Mouse (Mus musculus): Measurements from ENCODE around the gene B4galnt1. TPM values are rescaled to one million over a fixed set of nuclear protein-coding genes. Genes with fewer than 3 reads are reported as not detected.
"Not testable (repeated sequence)": the region's sequence is repeated elsewhere in the genome, so short reads cannot be mapped to it uniquely, and the experiment has no call there.

Gene B4galnt1
- polyA plus RNA-seq, 1 experiment from 2014 or later = 7.7 TPM

DNA sequence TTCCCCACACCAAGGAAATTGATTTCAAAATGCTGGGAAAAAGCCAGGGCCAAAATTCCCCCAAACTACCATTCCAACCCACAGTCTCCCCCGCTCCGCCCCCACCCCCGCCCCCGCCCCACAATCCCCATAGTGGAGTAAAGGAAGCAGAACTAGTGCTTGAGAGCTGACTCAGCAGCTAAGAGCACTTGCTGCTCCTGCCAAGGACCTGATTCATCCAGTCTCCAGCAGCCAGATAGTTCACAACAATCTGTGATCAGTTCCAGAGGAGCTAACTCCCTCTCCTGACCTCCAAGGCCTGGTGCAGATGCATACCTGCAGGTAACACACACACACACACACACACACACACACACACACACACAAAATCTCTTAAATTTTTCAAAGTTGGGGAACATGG, 35.6 kb upstream of the B4galnt1 start:
- no peaks in the 10 kb centered on the region for H3K9me3 ChIP-seq (replicated peaks)
- H3K27ac ChIP-seq = no peak overlapping the region
- no peak for ATAC-seq (replicated peaks; ENCODE audit: low FRiP score)
- H3K4me1 ChIP-seq = no peaks in the 10 kb centered on the region
- no peaks in the 10 kb centered on the region for H3K36me3 ChIP-seq
- H3K4me2 ChIP-seq = no peak overlapping the region
- WGBS = 67% methylated on average over 4 of the region's 4 CpGs
- H3K27me3 ChIP-seq = no peaks in the 10 kb centered on the region
- no peak overlapping the region for H3K4me3 ChIP-seq (replicated peaks)
- no peak overlapping the region for H3K9ac ChIP-seq

DNA sequence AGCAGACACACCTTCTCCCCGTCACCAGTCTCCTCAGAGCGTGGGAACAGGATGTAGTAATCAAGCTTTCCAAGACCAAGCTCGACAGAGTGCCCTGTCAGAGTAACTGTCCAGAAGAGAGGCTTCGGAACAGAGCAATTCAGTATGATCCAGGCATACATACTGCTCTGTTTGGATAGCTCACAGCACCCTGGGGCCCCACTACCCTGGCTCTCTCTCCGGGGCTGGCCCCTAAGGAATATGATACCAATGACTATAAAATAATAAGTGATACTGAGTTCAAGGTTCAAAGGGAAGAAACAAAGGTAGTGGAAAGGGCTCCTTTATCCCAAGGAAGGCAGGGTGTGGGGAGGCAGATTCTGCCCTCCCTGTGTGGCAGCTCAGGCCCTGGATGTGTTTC, 32.6 kb upstream of the B4galnt1 start:
- no peaks in the 10 kb centered on the region for H3K9me3 ChIP-seq (replicated peaks)
- no peak overlapping the region for H3K4me2 ChIP-seq
- ATAC-seq (replicated peaks; ENCODE audit: low FRiP score) = no peak
- WGBS = 52% methylated on average over 5 of the region's 5 CpGs
- no peaks in the 10 kb centered on the region for H3K27me3 ChIP-seq
- H3K4me1 ChIP-seq = no peaks in the 10 kb centered on the region
- no peaks in the 10 kb centered on the region for H3K36me3 ChIP-seq
- no peak overlapping the region for H3K4me3 ChIP-seq (replicated peaks)
- no peak overlapping the region for H3K9ac ChIP-seq
- H3K27ac ChIP-seq = no peak overlapping the region

DNA sequence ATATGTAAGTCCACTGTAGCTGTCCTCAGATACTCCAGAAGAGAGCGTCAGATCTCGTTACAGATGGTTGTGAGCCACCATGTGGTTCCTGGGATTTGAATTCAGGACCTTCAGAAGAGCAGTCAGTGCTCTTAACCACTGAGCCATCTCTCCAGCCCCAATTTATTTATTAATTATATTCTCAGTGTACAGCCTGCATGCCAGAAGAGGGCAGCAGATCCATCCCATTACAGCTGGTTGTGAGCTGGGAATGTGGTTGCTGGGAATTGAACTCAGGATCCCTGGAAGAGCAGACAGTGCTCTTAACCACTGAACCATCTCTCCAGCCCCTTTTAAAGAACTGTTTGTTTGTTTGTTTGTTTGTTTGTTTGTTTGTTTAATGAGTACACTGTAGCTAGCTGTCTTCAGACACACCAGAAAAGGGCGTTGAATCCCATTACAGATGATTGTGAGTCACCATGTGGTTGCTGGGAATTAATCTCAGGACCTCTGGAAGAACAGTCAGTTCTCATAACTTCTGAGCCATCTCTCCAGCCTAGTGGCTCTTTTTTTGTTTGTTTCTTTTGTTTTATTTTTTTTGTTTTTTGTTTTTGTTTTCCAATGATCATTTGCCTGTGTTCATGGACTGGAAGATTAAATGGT, 30.5 kb upstream of the B4galnt1 start:
- H3K27me3 ChIP-seq; ATAC-seq (replicated peaks; ENCODE audit: low FRiP score); H3K9ac ChIP-seq; H3K9me3 ChIP-seq (replicated peaks); H3K4me3 ChIP-seq (replicated peaks); H3K36me3 ChIP-seq; H3K4me1 ChIP-seq; H3K27ac ChIP-seq; H3K4me2 ChIP-seq: not testable (repeated sequence)
- 84% methylated on average over 3 of the region's 3 CpGs for WGBS

DNA sequence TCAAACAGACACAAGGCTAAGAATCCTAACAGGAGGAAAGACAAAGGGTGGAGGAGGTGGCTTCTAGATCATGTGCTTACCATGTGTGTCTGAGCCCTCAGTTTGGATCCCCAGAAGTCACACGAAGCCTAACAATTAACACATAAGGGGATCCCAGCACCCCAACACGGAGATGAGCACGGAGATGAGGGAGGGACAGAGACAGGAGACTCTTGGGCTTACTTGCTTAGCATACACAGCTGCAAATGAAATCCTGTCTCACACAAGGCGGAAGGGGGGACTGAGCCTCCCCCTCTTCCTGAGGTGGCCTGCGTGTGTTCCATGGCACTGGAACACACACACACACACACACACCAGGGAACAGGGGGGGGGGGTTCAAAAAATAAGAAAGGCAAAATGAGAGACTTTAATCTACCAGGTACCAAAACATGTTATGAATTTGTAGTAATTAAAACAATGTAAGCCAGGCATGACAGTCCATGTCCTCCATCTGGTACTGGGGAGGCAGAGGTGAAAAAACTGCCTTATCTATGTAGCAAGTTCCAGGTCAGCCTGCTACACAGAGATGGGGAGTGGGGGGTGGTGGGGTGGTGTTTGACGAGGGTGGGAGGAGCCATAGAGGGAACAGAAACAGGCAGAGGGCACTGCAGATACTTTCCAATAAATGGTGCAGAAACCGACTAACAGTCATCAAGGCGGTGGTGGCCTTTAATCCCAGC, 29.7 kb upstream of the B4galnt1 start:
- no peaks in the 10 kb centered on the region for H3K4me1 ChIP-seq
- no peaks in the 10 kb centered on the region for H3K27me3 ChIP-seq
- H3K9me3 ChIP-seq (replicated peaks) = no peaks in the 10 kb centered on the region
- no peak overlapping the region for H3K4me2 ChIP-seq
- H3K27ac ChIP-seq = no peak overlapping the region
- H3K4me3 ChIP-seq (replicated peaks) = no peak overlapping the region
- no peak overlapping the region for H3K9ac ChIP-seq
- no peaks in the 10 kb centered on the region for H3K36me3 ChIP-seq
- ATAC-seq (replicated peaks; ENCODE audit: low FRiP score) = no peak
- 59% methylated on average over 8 of the region's 8 CpGs for WGBS

DNA sequence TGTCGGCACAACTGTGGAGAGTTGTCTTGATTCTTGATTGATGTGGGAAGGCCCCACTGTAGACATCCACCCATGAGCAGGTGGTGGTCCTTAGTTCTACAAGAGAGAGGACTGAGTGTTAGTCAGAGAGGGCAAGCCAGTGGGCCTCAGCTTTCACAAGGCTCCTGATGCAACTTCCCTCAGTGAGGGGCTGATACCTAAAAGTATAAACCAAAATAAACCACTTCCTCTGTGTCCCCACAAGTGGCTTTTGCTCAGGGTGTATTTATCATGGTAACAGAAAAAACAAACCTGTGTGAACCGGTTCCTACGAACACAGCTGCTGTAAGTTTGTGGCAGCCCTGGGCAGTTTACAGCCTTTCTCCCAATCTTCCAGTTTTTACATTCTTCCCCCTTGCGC, 28.5 kb upstream of the B4galnt1 start:
- Histone ChIP-seq H3K36me3 (no peaks in the 10 kb centered on the region), H3K4me3 (replicated peaks) (no peak overlapping the region), H3K9me3 (replicated peaks) (no peaks in the 10 kb centered on the region), H3K4me1 (no peaks in the 10 kb centered on the region), H3K4me2 (no peak overlapping the region), H3K27ac (no peak overlapping the region), H3K9ac (no peak overlapping the region), H3K27me3 (no peaks in the 10 kb centered on the region)
- 84% methylated on average over 4 of the region's 4 CpGs for WGBS
- ATAC-seq (replicated peaks; ENCODE audit: low FRiP score) = no peak

DNA sequence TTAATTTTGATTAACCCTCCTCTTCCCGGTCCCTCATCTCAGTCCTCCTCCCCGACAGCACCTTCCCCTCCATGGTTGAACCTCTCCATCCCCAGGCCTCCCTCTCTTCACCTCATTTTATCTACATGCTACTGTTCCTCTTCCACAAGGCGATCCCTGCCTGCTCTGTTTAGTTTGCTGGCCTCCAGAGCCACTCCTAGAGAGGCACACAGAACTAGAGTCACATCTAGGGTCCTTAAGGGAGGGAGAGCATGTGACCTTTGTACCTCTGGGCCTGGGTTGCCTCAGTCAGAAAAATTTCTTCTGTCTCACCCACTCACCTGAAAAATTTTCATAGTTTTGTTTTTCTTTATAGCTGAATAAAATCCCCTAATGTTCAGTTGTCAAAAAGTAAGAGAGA, 27.1 kb upstream of the B4galnt1 start:
- 81% methylated on average over 3 of the region's 3 CpGs for WGBS
- Histone ChIP-seq H3K27me3 (no peaks in the 10 kb centered on the region), H3K27ac (no peak overlapping the region), H3K4me1 (no peaks in the 10 kb centered on the region), H3K9ac (no peak overlapping the region), H3K36me3 (no peaks in the 10 kb centered on the region), H3K4me2 (no peak overlapping the region), H3K4me3 (replicated peaks) (no peak overlapping the region), H3K9me3 (replicated peaks) (no peaks in the 10 kb centered on the region)
- no peak for ATAC-seq (replicated peaks; ENCODE audit: low FRiP score)

DNA sequence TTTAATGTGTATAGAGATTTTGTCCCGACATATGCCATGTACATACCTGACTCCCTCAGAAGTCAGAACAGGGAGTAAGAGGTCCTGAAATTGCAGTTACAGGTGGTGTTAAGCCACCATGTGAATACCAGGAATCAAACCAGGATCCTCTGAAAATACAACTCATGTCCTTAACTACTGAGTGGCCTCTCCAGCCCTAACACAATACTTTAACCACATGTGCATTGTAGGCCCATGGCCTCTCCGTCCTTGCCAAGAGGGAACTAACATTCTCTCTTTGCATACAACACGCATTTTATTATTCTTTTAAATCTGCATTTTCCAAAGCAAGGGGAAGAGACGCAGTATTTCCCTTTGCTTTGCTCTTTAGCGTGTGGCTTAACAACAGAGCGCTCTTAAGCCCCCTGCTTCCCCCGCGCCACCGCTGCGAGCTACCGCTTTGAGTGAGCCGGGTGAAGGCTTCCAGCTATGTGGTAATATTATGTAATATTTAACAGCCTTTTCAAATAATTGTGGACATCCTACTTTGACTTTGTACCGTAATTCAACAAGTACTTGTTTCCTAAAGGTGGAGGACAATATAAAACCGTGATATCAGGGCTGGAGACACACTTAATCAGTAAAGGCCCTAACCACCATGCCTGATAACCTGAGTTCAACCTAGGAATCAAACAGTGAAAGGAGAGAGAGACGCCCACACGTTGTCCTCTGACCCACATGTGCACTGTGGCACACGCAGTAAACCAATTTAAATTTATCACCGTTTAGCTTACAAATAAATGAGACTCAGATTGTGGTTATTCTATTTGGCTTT, 26.5 kb upstream of the B4galnt1 start:
- no peak overlapping the region for H3K27ac ChIP-seq
- ATAC-seq (replicated peaks; ENCODE audit: low FRiP score) = no peak
- 81% methylated on average over 18 of the region's 18 CpGs for WGBS
- no peaks in the 10 kb centered on the region for H3K27me3 ChIP-seq
- H3K36me3 ChIP-seq = no peaks in the 10 kb centered on the region
- H3K4me3 ChIP-seq (replicated peaks) = no peak overlapping the region
- no peaks in the 10 kb centered on the region for H3K9me3 ChIP-seq (replicated peaks)
- H3K4me1 ChIP-seq = no peaks in the 10 kb centered on the region
- no peak overlapping the region for H3K4me2 ChIP-seq
- H3K9ac ChIP-seq = no peak overlapping the region

DNA sequence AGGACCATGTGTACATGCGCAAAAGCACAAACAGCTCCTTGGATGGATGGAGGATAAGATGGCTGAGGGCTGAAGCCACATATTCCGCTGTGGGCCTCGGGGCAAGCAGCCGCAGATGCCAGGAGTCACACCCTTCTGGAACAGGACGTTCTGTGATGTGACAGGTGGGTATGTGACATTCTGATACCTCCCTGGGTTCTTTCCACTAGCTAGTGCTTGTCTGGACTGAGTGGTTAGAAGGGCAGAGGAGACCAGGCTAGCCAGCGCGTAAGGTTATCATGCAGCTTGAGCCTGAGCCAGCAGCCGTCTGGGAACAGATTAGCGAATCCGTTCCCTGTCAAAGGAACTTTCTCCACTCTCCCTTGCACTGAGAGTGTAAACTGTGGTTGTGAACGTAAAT, 24.1 kb upstream of the B4galnt1 start:
- H3K4me1 ChIP-seq = no peaks in the 10 kb centered on the region
- H3K27ac ChIP-seq = no peak overlapping the region
- no peaks in the 10 kb centered on the region for H3K9me3 ChIP-seq (replicated peaks)
- H3K27me3 ChIP-seq = no peaks in the 10 kb centered on the region
- H3K36me3 ChIP-seq = no peaks in the 10 kb centered on the region
- no peak overlapping the region for H3K9ac ChIP-seq
- H3K4me3 ChIP-seq (replicated peaks) = no peak overlapping the region
- WGBS = 75% methylated on average over 11 of the region's 11 CpGs
- no peak overlapping the region for H3K4me2 ChIP-seq
- no peak for ATAC-seq (replicated peaks; ENCODE audit: low FRiP score)

DNA sequence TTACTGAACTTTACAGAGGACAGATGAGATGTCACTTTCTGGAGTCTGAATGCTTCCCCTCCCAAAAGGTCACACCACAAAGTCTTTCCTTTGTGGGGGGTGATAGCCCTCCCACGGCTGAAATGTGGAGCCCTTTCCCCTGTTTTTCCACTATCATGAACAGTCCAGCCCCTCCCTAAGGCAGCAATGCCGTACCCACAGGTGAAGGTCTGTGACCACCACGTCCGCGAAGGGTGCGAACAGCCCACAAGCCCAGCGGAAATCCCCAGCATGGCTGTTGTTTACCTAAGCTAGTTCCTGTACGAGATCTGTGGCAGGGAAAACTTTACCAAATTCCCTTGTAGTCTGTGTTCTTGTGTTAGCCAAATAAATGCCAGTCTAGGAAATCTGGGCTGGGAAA, 23.5 kb upstream of the B4galnt1 start:
- no peak overlapping the region for H3K4me3 ChIP-seq (replicated peaks)
- no peaks in the 10 kb centered on the region for H3K9me3 ChIP-seq (replicated peaks)
- H3K27ac ChIP-seq = no peak overlapping the region
- no peaks in the 10 kb centered on the region for H3K27me3 ChIP-seq
- H3K4me2 ChIP-seq = no peak overlapping the region
- WGBS = 59% methylated on average over 8 of the region's 8 CpGs
- no peaks in the 10 kb centered on the region for H3K4me1 ChIP-seq
- no peak for ATAC-seq (replicated peaks; ENCODE audit: low FRiP score)
- H3K36me3 ChIP-seq = no peaks in the 10 kb centered on the region
- H3K9ac ChIP-seq = no peak overlapping the region

DNA sequence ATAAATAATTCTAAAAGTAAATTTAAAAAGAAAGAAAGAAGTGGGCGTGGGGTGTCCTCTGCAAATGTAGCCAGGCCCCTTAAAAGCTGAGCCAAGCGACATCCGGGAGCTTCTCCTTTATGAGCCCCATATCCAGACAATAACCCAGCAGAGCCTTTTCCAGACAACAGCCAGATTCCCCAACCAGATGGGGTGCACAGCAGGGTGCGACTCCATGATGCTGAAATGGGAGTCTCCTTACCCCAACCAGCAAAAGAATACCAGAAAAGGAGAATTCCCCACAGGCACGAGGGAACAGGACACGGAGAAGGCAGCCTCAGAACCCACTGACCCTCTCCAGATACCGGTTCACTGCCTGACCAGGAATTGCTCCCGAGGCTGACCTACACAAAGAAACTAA, 21.8 kb upstream of the B4galnt1 start:
- 84% methylated on average over 8 of the region's 8 CpGs for WGBS

DNA sequence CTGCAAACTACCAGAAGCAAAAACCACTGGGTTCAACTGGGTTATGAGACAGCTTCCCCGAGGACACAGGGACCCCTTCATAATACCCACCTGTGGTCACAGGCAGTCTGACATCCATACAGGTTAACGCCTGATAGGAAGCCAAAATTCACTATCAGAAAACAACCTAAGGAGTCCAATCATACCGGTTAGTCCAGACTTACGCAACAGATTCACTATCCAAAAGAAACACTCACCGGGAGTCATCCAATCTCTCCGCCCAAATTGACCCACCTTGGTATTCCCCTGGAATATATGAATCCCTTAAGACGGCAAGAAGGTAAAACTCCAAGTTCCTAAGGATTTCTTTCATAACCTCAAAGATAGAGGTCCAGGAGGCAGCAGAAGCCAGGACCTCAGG, 20.5 kb upstream of the B4galnt1 start:
- H3K4me2 ChIP-seq = no peak overlapping the region
- no peaks in the 10 kb centered on the region for H3K9me3 ChIP-seq (replicated peaks)
- H3K9ac ChIP-seq = no peak overlapping the region
- no peak for ATAC-seq (replicated peaks; ENCODE audit: low FRiP score)
- no peaks in the 10 kb centered on the region for H3K27me3 ChIP-seq
- H3K4me3 ChIP-seq (replicated peaks) = no peak overlapping the region
- 92% methylated on average over 7 of the region's 7 CpGs for WGBS
- no peak overlapping the region for H3K27ac ChIP-seq
- peaks cover 5% of the 10 kb centered on the region; the same call in 1 of the 2 replicates for H3K4me1 ChIP-seq
- H3K36me3 ChIP-seq = no peaks in the 10 kb centered on the region

More for the DNA sequence above, 21.8 kb upstream of the B4galnt1 start:
- Histone ChIP-seq H3K27ac (no peak overlapping the region), H3K27me3 (no peaks in the 10 kb centered on the region), H3K4me2 (no peak overlapping the region), H3K36me3 (no peaks in the 10 kb centered on the region), H3K4me1 (peaks cover 5% of the 10 kb centered on the region; the same call in 1 of the 2 replicates), H3K4me3 (replicated peaks) (no peak overlapping the region), H3K9ac (no peak overlapping the region), H3K9me3 (replicated peaks) (no peaks in the 10 kb centered on the region)
- ATAC-seq (replicated peaks; ENCODE audit: low FRiP score) = no peak

DNA sequence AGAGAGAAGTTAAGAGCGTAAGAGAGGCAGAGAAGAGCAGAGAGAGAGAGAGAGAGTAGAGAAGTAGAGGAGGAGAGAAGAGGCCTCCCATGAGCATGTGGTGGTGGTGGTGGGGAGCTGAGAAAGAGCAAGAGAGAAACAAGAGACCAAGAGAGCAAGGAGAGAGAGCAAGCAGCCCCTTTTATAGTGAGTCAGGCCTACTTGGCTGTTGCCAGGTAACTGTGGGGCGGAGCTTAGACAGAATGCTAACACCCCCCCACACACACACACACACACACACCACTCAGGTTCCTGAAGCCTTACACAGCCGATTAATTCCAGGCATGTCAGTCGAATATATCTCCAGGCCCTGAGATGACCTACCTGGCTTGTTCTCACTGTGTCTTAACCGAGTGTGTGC, 19.7 kb upstream of the B4galnt1 start:
- ATAC-seq (replicated peaks; ENCODE audit: low FRiP score) = no peak
- H3K36me3 ChIP-seq = no peaks in the 10 kb centered on the region
- no peak overlapping the region for H3K4me2 ChIP-seq
- no peak overlapping the region for H3K27ac ChIP-seq
- no peak overlapping the region for H3K4me3 ChIP-seq (replicated peaks)
- H3K9ac ChIP-seq = no peak overlapping the region
- no peaks in the 10 kb centered on the region for H3K9me3 ChIP-seq (replicated peaks)
- 68% methylated on average over 5 of the region's 5 CpGs for WGBS
- peaks cover 5% of the 10 kb centered on the region; the same call in 1 of the 2 replicates for H3K4me1 ChIP-seq
- no peaks in the 10 kb centered on the region for H3K27me3 ChIP-seq
